Mouse (Mus musculus) liver, embryonic 15.5 days (tissue): Measurements from ENCODE around the gene Slc38a10. TPM values are rescaled to one million over a fixed set of nuclear protein-coding genes. Genes with fewer than 3 reads are reported as not detected.

Source experiments
- ATAC-seq: fragments of 200-750 bp; cut with Nextera tagmentation; 2 replicates; pipeline ENCODE4 v1.8.0; 2017; ENCODE audit warnings: moderate number of reproducible peaks, mild to moderate bottlenecking, moderate library complexity; ENCODE audit not compliant: insufficient read depth
- H3K27ac ChIP-seq: fragments of 300-500 bp; sonication (generic); replicated peaks from 2 replicates; pipeline ENCODE4 v1.5.1; 2015; ENCODE audit warnings: mild to moderate bottlenecking, inconsistent platforms
- H3K27me3 ChIP-seq: fragments of 300-500 bp; sonication (generic); 2 replicates; pipeline ENCODE4 v1.6.1; 2015; ENCODE audit warnings: mild to moderate bottlenecking, inconsistent platforms
- H3K36me3 ChIP-seq: fragments of 300-500 bp; sonication (generic); replicated peaks from 2 replicates; pipeline ENCODE4 v1.6.1; 2015; ENCODE audit warnings: moderate library complexity, mild to moderate bottlenecking, inconsistent platforms
- H3K4me1 ChIP-seq: fragments of 300-500 bp; sonication (generic); replicated peaks from 2 replicates; pipeline ENCODE4 v1.6.1; 2015; ENCODE audit warnings: inconsistent platforms
- H3K4me2 ChIP-seq: fragments of 300-500 bp; sonication (generic); 2 replicates; pipeline ENCODE4 v1.6.1; 2015; ENCODE audit warnings: moderate library complexity, mild to moderate bottlenecking, inconsistent platforms
- H3K4me3 ChIP-seq: fragments of 300-500 bp; sonication (generic); replicated peaks from 2 replicates; pipeline ENCODE4 v1.5.1; 2015; ENCODE audit warnings: mild to moderate bottlenecking, inconsistent platforms
- H3K9ac ChIP-seq: fragments of 300-500 bp; sonication (generic); 2 replicates; pipeline ENCODE4 v1.6.1; 2015; ENCODE audit warnings: moderate library complexity, mild to moderate bottlenecking, inconsistent platforms
- H3K9me3 ChIP-seq: fragments of 300-500 bp; sonication (generic); replicated peaks from 2 replicates; pipeline ENCODE4 v1.6.1; 2016; ENCODE audit warnings: inconsistent platforms
- WGBS: fragments of 180-500 bp; shearing (Covaris S2); methylation state at CpG from one replicate; pipeline ENCODE4 v1.1.7; 2015; ENCODE audit warnings: mixed read lengths; ENCODE audit not compliant: insufficient replicate concordance; 5-methylcytosine and 5-hydroxymethylcytosine counted together
- polyA plus RNA-seq: library from polyadenylated mRNA; unstranded; fragments of >200 nt; fragmentation: Nextera tagmentation; extraction: Ambion mirVana; gene quantifications from 2 replicates; pipeline ENCODE4 v1.2.1, GENCODE M21; 2015

Slc38a10 gene
- 34.0 and 38.8 TPM in 2 replicates for polyA plus RNA-seq

DNA sequence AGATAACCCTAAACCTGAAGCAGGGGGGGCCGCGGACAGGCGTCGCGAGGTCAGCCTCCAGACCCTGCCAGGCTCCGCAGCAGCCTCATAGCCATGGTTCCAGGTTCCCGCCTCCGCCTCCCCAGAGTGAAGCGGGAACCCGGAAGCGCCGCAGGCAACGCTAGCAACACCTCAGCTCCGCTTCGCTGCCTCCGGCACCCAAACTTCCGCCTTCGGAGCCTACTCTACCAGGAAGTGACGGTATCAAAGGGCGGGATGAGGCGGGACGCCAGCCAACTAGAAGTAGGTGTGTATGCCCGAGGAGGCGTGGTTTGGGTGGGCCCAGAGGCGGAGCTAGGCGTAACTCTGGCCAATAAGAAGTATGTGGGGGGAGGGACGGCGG lies at the start of gene Slc38a10:
Slc38a10 (minus strand) TSS at position 234 of the 382 bp plus-strand sequence.
- H3K4me3 ChIP-seq: peak within 1 kb of the TSS; percentile 88
- peaks cover 46% of the 10 kb centered on the region for H3K4me1 ChIP-seq
- peak; percentile 97 for ATAC-seq
- WGBS: under 1% methylated on average over 28 of the region's 28 CpGs
- H3K27me3 ChIP-seq: no peaks in the 10 kb centered on the region
- no peaks in the 10 kb centered on the region for H3K9me3 ChIP-seq
- peak within 1 kb of the TSS; percentile 91 for H3K4me2 ChIP-seq
- peak within 1 kb of the TSS; percentile 81 for H3K9ac ChIP-seq
- peak within 1 kb of the TSS; percentile 86 for H3K27ac ChIP-seq
- peaks cover 6% of the 10 kb centered on the region; the same call in 1 of the 2 replicates for H3K36me3 ChIP-seq

- H3K27ac ChIP-seq: no peak overlapping the region
- no peaks in the 10 kb centered on the region for H3K9me3 ChIP-seq
- ATAC-seq: no peak
- no peak overlapping the region for H3K4me2 ChIP-seq
- peaks cover 23% of the 10 kb centered on the region for H3K27me3 ChIP-seq
- H3K4me1 ChIP-seq: no peaks in the 10 kb centered on the region
- H3K9ac ChIP-seq: no peak overlapping the region
- WGBS: 48% methylated on average over 6 of the region's 6 CpGs
- H3K4me3 ChIP-seq: no peak overlapping the region
- no peaks in the 10 kb centered on the region for H3K36me3 ChIP-seq
Observed at GRCm38 (mm10) chr11:120200621-120201020, 49.5 kb upstream of the Slc38a10 start.

GRCm38 (mm10) chr11:120199766-120200165 lies 48.6 kb upstream of the Slc38a10 start:
- H3K9me3 ChIP-seq: no peaks in the 10 kb centered on the region
- H3K27ac ChIP-seq: no peak overlapping the region
- H3K9ac ChIP-seq: no peak overlapping the region
- peaks cover 23% of the 10 kb centered on the region for H3K27me3 ChIP-seq
- H3K4me3 ChIP-seq: no peak overlapping the region
- H3K36me3 ChIP-seq: no peaks in the 10 kb centered on the region
- no peak for ATAC-seq
- no peaks in the 10 kb centered on the region for H3K4me1 ChIP-seq
- WGBS: 44% methylated on average over 7 of the region's 7 CpGs
- no peak overlapping the region for H3K4me2 ChIP-seq

- Histone ChIP-seq H3K4me3 (no peak overlapping the region), H3K4me2 (no peak overlapping the region), H3K9ac (no peak overlapping the region), H3K4me1 (no peaks in the 10 kb centered on the region), H3K36me3 (no peaks in the 10 kb centered on the region), H3K27me3 (peaks cover 23% of the 10 kb centered on the region), H3K9me3 (no peaks in the 10 kb centered on the region), H3K27ac (no peak overlapping the region)
- no peak for ATAC-seq
- WGBS: 31% methylated on average over 13 of the region's 13 CpGs
Observed at GRCm38 (mm10) chr11:120198831-120199230, 47.7 kb upstream of the Slc38a10 start.

DNA sequence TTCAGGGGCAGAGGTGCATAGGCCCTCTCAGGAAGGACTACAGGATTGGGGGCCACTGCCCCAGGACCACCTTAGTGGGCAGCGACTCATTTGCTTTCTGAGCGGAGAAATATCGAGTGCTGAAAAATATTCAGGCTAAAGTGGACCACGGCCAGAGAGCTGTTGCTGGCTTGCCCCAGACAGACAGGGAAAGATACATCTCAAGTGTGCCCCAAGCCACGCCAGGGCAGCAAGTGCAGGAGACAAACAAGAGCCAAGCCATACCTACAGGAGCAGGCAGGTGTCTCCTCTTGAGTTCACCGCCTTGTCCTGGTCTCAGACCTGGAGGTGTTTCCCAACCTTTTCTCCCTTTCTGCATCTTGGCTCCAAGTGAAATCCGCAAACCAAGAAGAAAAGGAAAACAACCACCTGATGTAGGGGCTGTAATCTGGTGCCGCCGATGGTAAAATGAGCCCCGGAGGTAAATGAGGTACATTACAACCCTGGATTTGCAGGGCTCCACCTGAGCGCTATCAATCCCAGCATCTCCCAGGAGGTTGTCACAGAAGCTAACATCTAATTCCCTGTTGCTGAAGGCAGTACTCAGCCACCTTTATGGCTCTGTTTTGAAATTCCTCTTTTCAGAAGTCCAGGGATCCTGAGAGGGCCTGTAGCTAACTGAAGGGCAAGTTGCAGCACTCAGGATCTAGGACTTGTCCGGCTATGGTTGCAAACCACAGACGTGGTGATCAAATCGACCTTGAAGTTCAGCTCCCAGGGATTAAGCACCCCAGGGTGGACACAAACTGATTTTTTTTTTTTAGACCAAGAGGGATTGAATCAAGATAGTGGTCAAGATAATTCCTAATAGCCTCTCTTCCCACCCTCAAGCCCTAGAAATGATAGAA lies 39.6 kb upstream of the Slc38a10 start:
- Histone ChIP-seq H3K36me3 (no peaks in the 10 kb centered on the region), H3K27ac (0 out of 2 replicates have a peak overlapping the region, but pooled peaks have one; percentile 33), H3K4me1 (peaks cover 24% of the 10 kb centered on the region), H3K9me3 (no peaks in the 10 kb centered on the region), H3K9ac (no peak overlapping the region), H3K4me3 (peak overlapping the region; percentile 62; the same call in 1 of the 2 replicates), H3K4me2 (peak overlapping the region; percentile 70), H3K27me3 (peaks cover 76% of the 10 kb centered on the region)
- WGBS: 46% methylated on average over 14 of the region's 14 CpGs
- ATAC-seq: no peak

- ATAC-seq: peak; percentile 84
- peaks cover 29% of the 10 kb centered on the region for H3K4me1 ChIP-seq
- H3K9me3 ChIP-seq: no peaks in the 10 kb centered on the region
- peak overlapping the region; percentile 52 for H3K9ac ChIP-seq
- no peaks in the 10 kb centered on the region for H3K36me3 ChIP-seq
- H3K27me3 ChIP-seq: peaks cover 86% of the 10 kb centered on the region
- peak overlapping the region; percentile 62 for H3K4me3 ChIP-seq
- peak overlapping the region; percentile 70 for H3K4me2 ChIP-seq
- peak overlapping the region; percentile 69; the same call in 1 of the 2 replicates for H3K27ac ChIP-seq
- WGBS: under 1% methylated on average over 62 of the region's 68 CpGs
Observed at GRCm38 (mm10) chr11:120189459-120190312, 38.5 kb upstream of the Slc38a10 start.

GRCm38 (mm10) chr11:120188481-120189441 lies 37.6 kb upstream of the Slc38a10 start:
- Histone ChIP-seq H3K9ac (peak overlapping the region; percentile 52), H3K4me1 (peaks cover 38% of the 10 kb centered on the region), H3K4me3 (peak overlapping the region; percentile 62), H3K4me2 (peak overlapping the region; percentile 70), H3K9me3 (no peaks in the 10 kb centered on the region), H3K27ac (peak overlapping the region; percentile 69; the same call in 1 of the 2 replicates), H3K27me3 (peaks cover 96% of the 10 kb centered on the region), H3K36me3 (no peaks in the 10 kb centered on the region)
- WGBS: under 1% methylated on average over 41 of the region's 41 CpGs
- ATAC-seq: no peak

DNA sequence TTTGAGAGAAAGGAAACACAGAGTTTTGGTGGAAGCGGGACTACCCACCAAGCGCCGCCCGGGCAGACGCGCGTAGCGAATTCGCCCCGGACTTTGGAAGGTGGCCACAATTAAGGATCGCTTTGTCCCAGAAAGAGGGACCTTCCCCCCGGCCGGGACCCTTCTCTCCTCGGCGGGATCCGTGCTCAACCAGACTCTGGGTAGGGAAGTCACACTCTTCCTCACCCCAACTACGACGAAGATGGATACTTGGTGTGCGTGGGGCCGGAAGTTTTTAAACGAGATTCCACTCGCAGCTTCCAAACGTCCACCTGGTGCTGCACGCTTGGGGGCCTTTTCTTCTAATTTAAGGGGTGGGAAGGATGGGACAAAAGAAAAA lies 36.9 kb upstream of the Slc38a10 start:
- peak overlapping the region; percentile 62 for H3K4me3 ChIP-seq
- H3K9me3 ChIP-seq: no peaks in the 10 kb centered on the region
- H3K27me3 ChIP-seq: peaks cover 96% of the 10 kb centered on the region
- H3K36me3 ChIP-seq: no peaks in the 10 kb centered on the region
- H3K4me1 ChIP-seq: peaks cover 40% of the 10 kb centered on the region
- peak overlapping the region; percentile 52; the same call in 1 of the 2 replicates for H3K9ac ChIP-seq
- under 1% methylated on average over 24 of the region's 24 CpGs for WGBS
- ATAC-seq: no peak
- H3K4me2 ChIP-seq: peak overlapping the region; percentile 70
- H3K27ac ChIP-seq: no peak overlapping the region

DNA sequence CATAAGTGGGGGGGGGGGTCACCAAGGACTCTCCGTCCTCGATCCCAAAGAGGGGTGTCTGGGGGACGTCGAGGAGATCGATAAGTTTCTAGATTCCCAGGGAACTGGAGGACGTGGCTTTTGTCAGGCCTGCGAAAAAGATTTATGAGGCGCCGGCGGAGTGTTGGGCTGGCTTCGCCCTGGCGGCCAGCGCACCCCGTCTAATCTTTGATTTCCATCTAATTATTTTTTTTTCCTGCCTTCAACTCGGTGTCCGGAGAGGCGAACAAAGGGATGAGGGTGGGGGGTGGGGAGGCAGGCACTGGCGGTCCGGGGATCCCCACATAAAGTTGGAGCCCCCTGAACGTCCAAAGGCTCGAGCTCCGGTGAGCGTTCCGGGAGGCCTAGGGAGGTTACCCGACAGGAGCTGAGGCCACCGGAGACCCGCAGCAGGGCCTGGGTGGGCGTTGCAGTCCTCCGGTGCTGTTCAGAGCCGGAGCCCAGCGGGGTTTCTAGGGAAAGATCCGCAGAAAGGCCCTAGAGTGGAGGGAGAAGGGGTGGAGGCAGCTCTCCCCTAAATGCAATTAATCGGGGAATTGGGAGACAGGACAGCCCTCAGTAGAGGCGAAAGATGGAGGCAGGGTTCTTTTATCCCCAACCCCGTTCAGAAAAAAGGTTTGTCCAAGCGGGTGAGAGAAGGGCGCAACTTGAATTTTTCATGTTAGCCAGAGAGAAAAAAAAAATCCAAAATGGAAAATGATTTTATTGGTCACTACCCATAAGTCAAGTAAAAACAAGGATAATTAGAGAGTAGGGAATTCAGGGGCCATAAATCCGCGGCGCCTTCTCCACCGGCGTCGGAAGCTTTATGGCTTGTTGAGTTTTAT lies 36.3 kb upstream of the Slc38a10 start:
- H3K27me3 ChIP-seq: peaks cover 95% of the 10 kb centered on the region
- peak overlapping the region; percentile 70 for H3K4me2 ChIP-seq
- peaks cover 44% of the 10 kb centered on the region for H3K4me1 ChIP-seq
- H3K27ac ChIP-seq: no peak overlapping the region
- H3K4me3 ChIP-seq: peak overlapping the region; percentile 62
- H3K9ac ChIP-seq: peak overlapping the region; percentile 52; the same call in 1 of the 2 replicates
- 5% methylated on average over 43 of the region's 43 CpGs for WGBS
- H3K36me3 ChIP-seq: no peaks in the 10 kb centered on the region
- no peaks in the 10 kb centered on the region for H3K9me3 ChIP-seq
- ATAC-seq: no peak
